Mouse (Mus musculus) ES-Bruce4 (cell line): ENCODE measurements around the gene Cyld.

Experiments
- CTCF ChIP-seq: IDR thresholded peaks from one replicate; pipeline ENCODE4 v1.8.1; 2011; ENCODE audit warnings: low read depth, low read length
- EP300 ChIP-seq: IDR thresholded peaks from 2 replicates; pipeline ENCODE4 v1.6.1; 2011; ENCODE audit warnings: low read depth, low read length; ENCODE audit not compliant: insufficient read depth
- POLR2A ChIP-seq: IDR thresholded peaks from one replicate; pipeline ENCODE4 v1.8.1; 2011; ENCODE audit warnings: low read length; ENCODE audit not compliant: insufficient read depth

DNA sequence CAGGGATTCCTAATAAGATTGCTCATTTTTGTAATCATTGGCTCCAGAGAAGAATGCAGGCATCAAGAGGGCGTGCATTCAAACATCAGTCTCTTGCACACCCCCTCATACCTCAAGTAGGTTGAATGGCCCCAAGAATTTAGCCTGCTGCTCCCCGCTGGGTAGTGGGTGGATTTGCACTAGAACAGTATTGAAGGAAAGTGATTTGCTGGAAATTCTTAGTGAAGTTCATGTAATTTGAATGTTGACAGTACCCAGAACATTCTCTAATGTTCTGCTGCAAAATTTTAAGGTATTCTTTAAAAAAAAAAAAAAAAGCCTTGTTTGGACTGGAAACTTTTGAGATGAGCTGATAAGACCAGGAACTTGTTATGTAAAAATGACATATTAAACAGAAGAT, 1.2 kb downstream of the Cyld start:
- TF ChIP-seq CTCF (no peak), POLR2A (no peak), EP300 (no peak)
